ENCODE assay signal across 18 mouse cellular contexts in genomic region chr10:92930036-92930435, GRCm38 (mm10).
"Had no signal": no experiment of that assay in that cellular context is flagged by ENCODE, and none has a peak within 500 bp of the region (broad histone marks: within the 10 kb centered on the region; RNA-seq: fewer than 3 reads in every experiment).

No protein-coding gene starts in this region.

- H3K9me3 ChIP-seq: midbrain, embryonic 10.5 days; midbrain, embryonic 13.5 days; neural tube, embryonic 13.5 days; neural tube, embryonic 15.5 days had no signal

- H3K36me3 ChIP-seq: midbrain, embryonic 10.5 days; midbrain, embryonic 13.5 days; neural tube, embryonic 13.5 days; neural tube, embryonic 15.5 days had no signal

- ATAC-seq: midbrain, embryonic 13.5 days; midbrain, embryonic 16.5 days had no signal

- DNase-seq: lung, adult 18-20 months; lung, embryonic 14.5 days; lung, postnatal 10 days; lung, postnatal 4 days; retina, postnatal 1 day; right cerebral cortex, adult 18-20 months; right cerebral cortex, postnatal 25 days; right cerebral cortex, postnatal 4 days; spleen, adult 18-20 months; thymus, adult 18-20 months; thymus, postnatal 14 days; thymus, postnatal 36 days had no signal

- H3K27ac ChIP-seq: midbrain, embryonic 10.5 days; midbrain, embryonic 13.5 days; neural tube, embryonic 13.5 days; neural tube, embryonic 15.5 days had no signal

- H3K4me2 ChIP-seq: lung, embryonic 14.5 days; midbrain, embryonic 13.5 days; neural tube, embryonic 13.5 days; neural tube, embryonic 15.5 days had no signal

- H3K9ac ChIP-seq: lung, embryonic 14.5 days; midbrain, embryonic 13.5 days; neural tube, embryonic 13.5 days; neural tube, embryonic 15.5 days had no signal

- H3K27me3 ChIP-seq: midbrain, embryonic 13.5 days; neural tube, embryonic 13.5 days; neural tube, embryonic 15.5 days had no signal

- H3K4me3 ChIP-seq: midbrain, embryonic 10.5 days; midbrain, embryonic 13.5 days; myocyte; neural tube, embryonic 13.5 days; neural tube, embryonic 15.5 days had no signal
